Mouse (Mus musculus) midbrain, postnatal 0 days (tissue): ENCODE data around the gene Calml3. TPM values are rescaled to one million over a fixed set of nuclear protein-coding genes. Genes with fewer than 3 reads are reported as not detected.

Experiments used
- ATAC-seq: fragments of 200-750 bp; cut with Nextera tagmentation; 2 replicates; pipeline ENCODE4 v1.8.0; 2017; ENCODE audit warnings: moderate number of reproducible peaks, mild to moderate bottlenecking, moderate TSS enrichment, moderate library complexity; ENCODE audit not compliant: low FRiP score
- DNase-seq: peaks from one replicate; pipeline ENCODE4 v3.0.0-alpha.2; 2015; ENCODE audit warnings: low spot score
- H3K27ac ChIP-seq: fragments of 300-500 bp; sonication (generic); 2 replicates; pipeline ENCODE4 v1.5.1; 2014; ENCODE audit warnings: low read depth, mild to moderate bottlenecking, low read length, mixed read lengths
- H3K27me3 ChIP-seq: fragments of 300-500 bp; sonication (generic); 2 replicates; pipeline ENCODE4 v1.6.1; 2014; ENCODE audit warnings: low read length, control low read depth, mixed read lengths; ENCODE audit not compliant: insufficient read depth
- H3K36me3 ChIP-seq: fragments of 300-500 bp; sonication (generic); 2 replicates; pipeline ENCODE4 v1.6.1; 2014; ENCODE audit warnings: low read length, control low read depth, mixed read lengths; ENCODE audit not compliant: insufficient read depth
- H3K4me1 ChIP-seq: fragments of 300-500 bp; sonication (generic); 2 replicates; pipeline ENCODE4 v1.6.1; 2014; ENCODE audit warnings: mild to moderate bottlenecking, control low read depth, antibody characterized with exemption, low read length, mixed read lengths; ENCODE audit not compliant: insufficient read depth
- H3K4me2 ChIP-seq: fragments of 300-500 bp; sonication (generic); 2 replicates; pipeline ENCODE4 v1.6.1; 2014; ENCODE audit warnings: low read depth, mild to moderate bottlenecking, low read length, mixed read lengths; ENCODE audit not compliant: poor library complexity, severe bottlenecking
- H3K4me3 ChIP-seq: fragments of 300-500 bp; sonication (generic); 2 replicates; pipeline ENCODE4 v1.5.1; 2014; ENCODE audit warnings: low read depth, mild to moderate bottlenecking, low read length, moderate library complexity
- H3K9ac ChIP-seq: fragments of 300-500 bp; sonication (generic); replicated peaks from 2 replicates; pipeline ENCODE4 v1.6.1; 2014; ENCODE audit warnings: mild to moderate bottlenecking, low read length, moderate library complexity, mixed read lengths; ENCODE audit not compliant: poor library complexity, severe bottlenecking
- H3K9me3 ChIP-seq: fragments of 300-500 bp; sonication (generic); 2 replicates; pipeline ENCODE4 v1.6.1; 2016; ENCODE audit warnings: low read length, control low read depth
- CTCF ChIP-seq: IDR thresholded peaks from 2 replicates; pipeline ENCODE4 v1.5.1; 2016; ENCODE audit warnings: antibody characterized with exemption, mild to moderate bottlenecking
- WGBS: fragments of 180-500 bp; shearing (Covaris S2); extraction: QIAGEN DNeasy Blood & Tissue Kit; methylation state at CpG from one replicate; pipeline ENCODE4 v1.1.7; 2014; 5-methylcytosine and 5-hydroxymethylcytosine counted together
- polyA plus RNA-seq: library from polyadenylated mRNA; unstranded; fragments of >200 nt; fragmentation: Nextera tagmentation; extraction: Ambion mirVana; gene quantifications from 2 replicates; pipeline ENCODE4 v1.2.1, GENCODE M21; 2015
- total RNA-seq: library from RNA; depleted of rRNA; stranded (reverse); fragments of >200 nt; gene quantifications from 2 replicates; pipeline ENCODE4 v1.2.3, GENCODE M21; 2014

Calml3 gene
- total and polyA plus RNA-seq, 2 experiments from 2014 or later = 0.44 TPM; not detected in 1

- H3K36me3 ChIP-seq = no peaks in the 10 kb centered on the region
- H3K4me1 ChIP-seq = no peaks in the 10 kb centered on the region
- H3K9ac ChIP-seq = no peak overlapping the region
- no peak for DNase-seq
- no peaks in the 10 kb centered on the region for H3K9me3 ChIP-seq
- no peak for TF ChIP-seq CTCF
- 84% methylated on average over 8 of the region's 8 CpGs for WGBS
- no peak overlapping the region for H3K4me3 ChIP-seq
- no peak overlapping the region for H3K4me2 ChIP-seq
- H3K27me3 ChIP-seq = no peaks in the 10 kb centered on the region
- H3K27ac ChIP-seq = no peak overlapping the region
- ATAC-seq = no peak
Measured at GRCm38 (mm10) chr13:3779575-3780226, 24.4 kb downstream of the Calml3 start.

- Histone ChIP-seq H3K9ac (no peak overlapping the region), H3K27me3 (no peaks in the 10 kb centered on the region), H3K36me3 (no peaks in the 10 kb centered on the region), H3K27ac (no peak overlapping the region), H3K4me1 (no peaks in the 10 kb centered on the region), H3K9me3 (no peaks in the 10 kb centered on the region), H3K4me2 (no peak overlapping the region), H3K4me3 (no peak overlapping the region)
- no peak for TF ChIP-seq CTCF
- no peak for ATAC-seq
- DNase-seq = no peak
- 87% methylated on average over 4 of the region's 4 CpGs for WGBS
Measured at GRCm38 (mm10) chr13:3778591-3779364, 25.3 kb downstream of the Calml3 start.

GRCm38 (mm10) chr13:3777216-3777912, 26.8 kb downstream of the Calml3 start:
- no peak for TF ChIP-seq CTCF
- H3K4me3 ChIP-seq = no peak overlapping the region
- H3K4me2 ChIP-seq = no peak overlapping the region
- no peak overlapping the region for H3K9ac ChIP-seq
- no peaks in the 10 kb centered on the region for H3K9me3 ChIP-seq
- no peaks in the 10 kb centered on the region for H3K27me3 ChIP-seq
- no peak for DNase-seq
- WGBS = 86% methylated on average over 5 of the region's 5 CpGs
- no peaks in the 10 kb centered on the region for H3K36me3 ChIP-seq
- ATAC-seq = no peak
- no peaks in the 10 kb centered on the region for H3K4me1 ChIP-seq
- no peak overlapping the region for H3K27ac ChIP-seq

- H3K9ac ChIP-seq = no peak overlapping the region
Measured at GRCm38 (mm10) chr13:3776446-3776845, 27.7 kb downstream of the Calml3 start.

GRCm38 (mm10) chr13:3774991-3775390, 29.1 kb downstream of the Calml3 start:
- no peak for TF ChIP-seq CTCF
- H3K9me3 ChIP-seq = no peaks in the 10 kb centered on the region
- no peak overlapping the region for H3K4me2 ChIP-seq
- no peak for DNase-seq
- H3K27ac ChIP-seq = no peak overlapping the region
- ATAC-seq = no peak
- no peaks in the 10 kb centered on the region for H3K36me3 ChIP-seq
- H3K4me3 ChIP-seq = no peak overlapping the region
- H3K9ac ChIP-seq = no peak overlapping the region
- H3K27me3 ChIP-seq = no peaks in the 10 kb centered on the region
- WGBS = 84% methylated on average over 4 of the region's 4 CpGs
- no peaks in the 10 kb centered on the region for H3K4me1 ChIP-seq

More at GRCm38 (mm10) chr13:3776446-3776845, 27.7 kb downstream of the Calml3 start:
- DNase-seq = peak; percentile 22
- Histone ChIP-seq H3K4me2 (no peak overlapping the region), H3K27me3 (no peaks in the 10 kb centered on the region), H3K4me3 (no peak overlapping the region), H3K4me1 (no peaks in the 10 kb centered on the region), H3K36me3 (no peaks in the 10 kb centered on the region), H3K9me3 (no peaks in the 10 kb centered on the region), H3K27ac (no peak overlapping the region)
- no peak for ATAC-seq
- TF ChIP-seq CTCF = no peak
- WGBS = 86% methylated on average over 4 of the region's 4 CpGs

GRCm38 (mm10) chr13:3774280-3774679, 29.8 kb downstream of the Calml3 start:
- 88% methylated on average over 3 of the region's 3 CpGs for WGBS
- no peaks in the 10 kb centered on the region for H3K27me3 ChIP-seq
- DNase-seq = no peak
- no peaks in the 10 kb centered on the region for H3K9me3 ChIP-seq
- TF ChIP-seq CTCF = no peak
- no peak overlapping the region for H3K4me3 ChIP-seq
- H3K36me3 ChIP-seq = no peaks in the 10 kb centered on the region
- H3K4me1 ChIP-seq = no peaks in the 10 kb centered on the region
- no peak overlapping the region for H3K9ac ChIP-seq
- no peak overlapping the region for H3K4me2 ChIP-seq
- no peak for ATAC-seq
- no peak overlapping the region for H3K27ac ChIP-seq
